Mouse (Mus musculus): ENCODE measurements around the gene 1700012P22Rik.

1700012P22Rik gene

DNA sequence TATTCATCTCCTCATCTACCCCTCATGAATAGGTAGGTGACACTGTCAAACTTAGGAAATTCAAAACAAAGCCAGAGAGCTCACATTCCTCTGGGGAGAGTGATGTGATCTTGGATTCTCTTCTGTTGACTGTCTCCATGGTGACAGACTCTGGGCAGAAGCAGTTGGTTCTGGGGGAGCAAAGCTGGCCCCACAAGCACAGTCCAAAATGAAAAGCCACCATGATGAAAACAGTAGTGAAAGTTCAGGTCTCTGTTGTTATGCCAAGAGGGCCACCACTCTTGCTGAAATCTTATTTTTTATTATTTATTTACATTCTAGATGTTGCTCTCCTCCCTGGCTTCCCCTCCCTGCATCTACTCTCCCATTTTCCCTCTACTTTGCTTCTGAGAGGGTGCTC lies at the start of gene 1700012P22Rik:
1700012P22Rik (minus strand) TSS at position 101 of the 400 bp plus-strand sequence.
- no peak for ATAC-seq (ENCODE audit: low TSS enrichment)

GRCm38 (mm10) chr4:144468091-144468490 lies 29.5 kb upstream of the 1700012P22Rik start:
- ATAC-seq (ENCODE audit: low TSS enrichment): no peak

GRCm38 (mm10) chr4:144465206-144465605 lies 26.6 kb upstream of the 1700012P22Rik start:
- no peak for ATAC-seq (ENCODE audit: low TSS enrichment)

GRCm38 (mm10) chr4:144463656-144464055 lies 25.1 kb upstream of the 1700012P22Rik start, which contains the start of gene Aadacl3:
Gene Aadacl3 (minus strand): TSS chr4:144463756.
- no peak for ATAC-seq (ENCODE audit: low TSS enrichment)

DNA sequence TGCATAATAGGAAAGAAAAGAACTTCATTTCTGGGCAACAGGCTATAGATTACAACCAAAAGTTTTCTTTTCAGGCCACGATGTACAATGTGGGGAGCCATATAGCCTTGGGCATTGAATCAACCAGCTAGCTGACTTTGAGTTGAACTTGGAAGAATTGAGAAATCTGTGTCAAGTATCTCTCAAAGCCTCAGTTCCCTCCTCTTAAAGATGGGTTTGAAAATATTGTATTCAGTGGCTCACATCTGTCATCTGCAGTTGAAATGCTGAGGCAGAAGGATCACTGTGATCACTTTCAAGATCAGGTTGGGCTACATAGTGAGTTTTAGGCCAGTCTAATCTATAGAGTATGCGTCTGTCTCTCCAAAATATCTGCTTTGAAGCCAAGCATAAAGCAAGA lies 14.6 kb upstream of the 1700012P22Rik start, which contains the start of gene Gm9944:
Gm9944 (minus strand) TSS at position 101 of the 400 bp plus-strand sequence.
- ATAC-seq (ENCODE audit: low TSS enrichment): no peak

DNA sequence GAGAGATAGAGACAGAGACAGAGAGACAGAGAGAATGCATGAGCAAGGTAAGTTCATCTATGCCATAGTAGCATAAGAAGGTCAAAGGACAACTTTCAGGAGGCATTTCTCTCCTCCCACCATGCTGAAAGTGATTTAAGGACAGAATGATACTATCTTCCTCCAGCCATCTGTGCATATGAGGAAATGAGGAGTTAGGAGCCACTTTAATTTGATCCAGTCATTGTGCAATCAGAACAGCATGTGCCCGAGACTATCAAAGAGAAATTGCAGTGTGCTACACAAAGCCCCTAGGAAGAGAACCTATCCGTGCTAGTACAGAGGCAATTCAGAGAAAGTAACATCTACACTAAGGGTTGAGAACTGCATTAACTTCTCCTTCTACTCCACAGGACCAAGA lies 10.0 kb upstream of the 1700012P22Rik start:
- no peak for ATAC-seq (ENCODE audit: low TSS enrichment)

DNA sequence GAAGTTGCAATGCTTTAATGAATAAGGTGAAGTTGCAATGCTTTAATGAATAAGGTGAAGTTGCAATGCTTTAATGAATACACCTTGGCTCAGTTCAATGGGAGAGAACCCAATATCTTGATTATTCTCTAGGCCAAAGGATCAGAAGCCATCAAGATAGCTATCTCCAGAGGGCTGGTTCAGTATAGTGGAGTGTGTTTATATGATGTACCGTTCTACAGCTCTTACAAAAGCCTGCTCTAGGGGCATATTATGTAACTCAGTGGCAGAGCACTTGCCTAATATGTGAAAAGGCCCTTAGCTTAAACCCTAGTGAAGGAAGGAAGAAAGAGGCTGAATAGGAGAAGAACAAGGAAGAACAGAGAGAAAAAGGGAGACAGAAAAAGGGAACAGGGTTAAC lies 3.0 kb upstream of the 1700012P22Rik start:
- ATAC-seq (ENCODE audit: low TSS enrichment): no peak

GRCm38 (mm10) chr4:144441095-144441494 lies 2.5 kb upstream of the 1700012P22Rik start:
- ATAC-seq (ENCODE audit: low TSS enrichment): no peak

DNA sequence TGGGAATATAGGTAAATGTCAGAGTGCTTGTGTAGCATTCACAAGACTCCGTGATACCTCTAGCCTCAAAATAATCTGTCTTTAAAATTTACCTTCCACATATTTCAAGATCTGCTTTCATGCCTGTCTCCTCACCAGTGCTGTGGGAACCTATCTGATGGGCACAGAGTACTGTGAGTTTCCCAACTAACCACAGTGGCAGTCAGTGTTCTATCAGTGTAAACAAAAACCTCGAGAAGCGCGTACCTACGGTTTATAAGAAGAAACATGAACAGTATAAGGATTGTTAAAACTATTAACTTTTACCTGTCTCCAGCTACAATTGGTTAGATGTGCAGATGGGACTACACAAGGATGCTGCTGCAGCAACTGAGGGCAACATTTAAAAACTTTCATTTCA lies 5.4 kb downstream of the 1700012P22Rik start:
- no peak for ATAC-seq (ENCODE audit: low TSS enrichment)

GRCm38 (mm10) chr4:144430723-144431122 lies 7.8 kb downstream of the 1700012P22Rik start:
- no peak for ATAC-seq (ENCODE audit: low TSS enrichment)

GRCm38 (mm10) chr4:144428868-144429267 lies 9.7 kb downstream of the 1700012P22Rik start:
- ATAC-seq (ENCODE audit: low TSS enrichment): no peak

GRCm38 (mm10) chr4:144424590-144424989 lies 14.0 kb downstream of the 1700012P22Rik start:
- ATAC-seq (ENCODE audit: low TSS enrichment): no peak

DNA sequence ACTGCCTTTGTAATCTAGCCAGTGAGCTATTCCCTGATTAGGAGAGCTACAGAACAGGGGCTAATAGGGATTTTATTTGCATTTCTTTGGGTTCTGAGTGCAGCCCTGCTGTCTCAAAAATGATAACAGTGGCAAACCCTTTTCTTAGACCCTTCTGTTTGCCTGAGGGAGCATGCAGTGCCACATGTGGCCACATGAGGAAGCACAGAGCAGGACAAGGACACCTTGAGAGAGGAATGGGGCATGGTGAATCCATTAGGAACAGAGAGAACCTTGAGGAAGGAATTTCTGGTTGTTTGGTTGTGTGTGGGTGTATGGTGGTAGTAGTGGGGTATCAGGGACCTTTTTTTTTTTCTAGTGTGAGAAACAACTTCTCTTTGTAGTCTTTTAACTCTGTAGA lies 17.9 kb downstream of the 1700012P22Rik start:
- ATAC-seq (ENCODE audit: low TSS enrichment): no peak

GRCm38 (mm10) chr4:144408290-144408689 lies 30.3 kb downstream of the 1700012P22Rik start, which contains the start of gene Pramef12:
Gene Pramef12 (minus strand): TSS chr4:144408464.
- no peak for ATAC-seq (ENCODE audit: low TSS enrichment)

- no peak for ATAC-seq (ENCODE audit: low TSS enrichment)
Measured at GRCm38 (mm10) chr4:144406261-144406660, 32.3 kb downstream of the 1700012P22Rik start.

GRCm38 (mm10) chr4:144404456-144405086 lies 34.0 kb downstream of the 1700012P22Rik start:
- no peak for ATAC-seq (ENCODE audit: low TSS enrichment)

- no peak for ATAC-seq (ENCODE audit: low TSS enrichment)
Measured at GRCm38 (mm10) chr4:144402712-144403111, 35.9 kb downstream of the 1700012P22Rik start.

DNA sequence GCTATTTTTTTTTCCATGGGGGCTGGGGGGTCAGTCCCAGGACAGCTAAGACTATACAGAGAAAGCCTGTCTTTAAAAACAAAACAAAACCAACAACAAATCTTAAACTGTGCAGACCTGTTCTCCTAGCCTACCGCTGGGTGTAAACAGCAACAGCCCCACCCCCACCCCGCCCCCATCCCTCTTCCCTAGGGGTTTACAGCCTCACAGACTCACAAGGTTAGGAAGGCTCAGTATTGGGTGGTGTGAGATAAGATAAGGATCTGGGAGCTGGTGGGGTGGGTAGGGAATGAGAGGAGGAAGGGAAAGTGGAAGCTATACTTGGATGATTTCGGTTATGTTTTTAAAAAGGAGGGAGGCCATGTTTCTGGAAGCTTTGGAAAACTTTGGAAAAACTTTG lies 42.3 kb downstream of the 1700012P22Rik start:
- ATAC-seq (ENCODE audit: low TSS enrichment): no peak

DNA sequence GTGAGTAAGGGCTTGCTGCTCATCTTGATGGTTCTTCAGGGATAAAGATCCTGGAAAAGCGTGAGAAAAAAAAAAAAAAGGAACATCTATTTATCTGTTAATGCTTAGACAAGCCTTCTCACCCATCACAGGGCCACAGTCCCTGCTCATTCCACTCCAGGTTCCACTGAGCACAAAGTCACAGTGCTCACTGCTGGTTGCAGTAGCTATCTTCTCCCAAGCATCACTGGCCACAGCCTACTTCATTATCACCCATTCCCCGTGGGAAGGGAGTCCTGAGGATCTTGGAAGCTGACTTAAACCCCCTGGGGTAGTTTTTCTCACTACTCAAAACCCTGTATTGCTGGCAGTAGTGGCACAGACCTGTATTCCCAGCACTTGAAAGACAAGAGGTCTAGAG lies 60.7 kb downstream of the 1700012P22Rik start, which contains the start of gene Pramef20:
Pramef20 (minus strand) TSS at position 23 of the 400 bp plus-strand sequence.
- ATAC-seq (ENCODE audit: low TSS enrichment): no peak
